Mouse (Mus musculus) heart, postnatal 10 days (tissue): ENCODE measurements at regions not wholly inside any gene's neighbourhood (a gene's known extent, or its start where the extent isn't known, plus 50 kb on each side); places are given as distances from the start of the nearest gene placed in this dataset.

Experiments used
- DNase-seq, 2 experiments: peaks; one replicate each; pipeline ENCODE4 v3.0.0; 2021
- intact Hi-C: fragments of 180-260 bp; cut with DNase I; formaldehyde crosslinking; loops from one replicate; pipeline ENCODE4 v1.15.1; 2025

GRCm38 (mm10) chr10:66102103-66102502 lies 993.8 kb upstream of the Jmjd1c start:
- no peak for DNase-seq
- intact Hi-C loops = no loop called here

- intact Hi-C loops = no loop called here
- DNase-seq = no peak
These were observed 964.6 kb upstream of the Jmjd1c start for GRCm38 (mm10) chr10:66131361-66131760.

GRCm38 (mm10) chr10:66132025-66132424 lies 963.9 kb upstream of the Jmjd1c start:
- intact Hi-C loops = no loop called here
- DNase-seq = no peak

GRCm38 (mm10) chr10:66142413-66142812 lies 953.5 kb upstream of the Jmjd1c start:
- intact Hi-C loops = no loop called here
- DNase-seq = no peak

DNA sequence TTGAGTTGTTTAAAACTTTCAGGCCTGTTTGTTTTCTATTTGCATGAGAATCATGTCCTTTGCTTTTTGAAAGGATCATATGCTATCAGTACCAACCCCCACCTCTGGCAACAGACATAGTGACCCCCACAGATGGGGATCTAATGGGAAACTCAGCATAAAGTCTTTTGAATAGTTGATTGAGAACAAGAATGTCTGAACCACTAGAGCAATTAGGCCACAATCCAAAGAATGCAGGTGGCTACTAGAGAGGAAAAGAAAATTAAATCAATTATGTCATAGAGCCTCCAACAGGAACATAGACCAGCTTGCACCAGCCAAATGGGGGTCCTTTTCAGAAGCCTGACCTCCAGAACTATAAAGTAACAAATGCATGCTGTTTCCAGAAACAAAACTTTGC lies 953.0 kb upstream of the Jmjd1c start:
- intact Hi-C loops = no loop called here
- no peak for DNase-seq

GRCm38 (mm10) chr10:66150966-66151365 lies 945.0 kb upstream of the Jmjd1c start:
- intact Hi-C loops = no loop called here
- no peak for DNase-seq

- intact Hi-C loops = no loop called here
- DNase-seq = no peak
These were observed 943.1 kb upstream of the Jmjd1c start for GRCm38 (mm10) chr10:66152777-66153176.

GRCm38 (mm10) chr10:66160916-66161556 lies 934.9 kb upstream of the Jmjd1c start:
- DNase-seq = no peak
- intact Hi-C loops = no loop called here

DNA sequence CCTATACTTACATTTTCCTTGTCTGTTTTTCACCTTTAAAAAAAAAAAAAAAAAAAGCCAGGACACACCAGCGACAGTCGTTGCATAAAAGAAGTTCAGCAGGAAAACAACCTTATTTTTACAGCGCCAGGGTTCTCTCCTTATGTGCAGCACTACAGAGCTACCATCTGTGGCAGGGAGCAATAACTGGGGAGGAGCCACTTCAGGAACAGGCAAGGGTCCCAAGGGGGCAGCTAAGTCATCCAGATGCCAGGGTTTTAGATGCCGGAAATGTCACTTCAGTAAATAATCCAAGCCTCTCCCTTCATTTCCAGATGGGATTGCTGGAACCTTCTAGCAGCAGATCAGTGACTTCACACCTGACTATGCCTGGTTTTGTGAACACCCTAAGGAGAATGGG lies 923.1 kb upstream of the Jmjd1c start:
- intact Hi-C loops = no loop called here
- DNase-seq = no peak

DNA sequence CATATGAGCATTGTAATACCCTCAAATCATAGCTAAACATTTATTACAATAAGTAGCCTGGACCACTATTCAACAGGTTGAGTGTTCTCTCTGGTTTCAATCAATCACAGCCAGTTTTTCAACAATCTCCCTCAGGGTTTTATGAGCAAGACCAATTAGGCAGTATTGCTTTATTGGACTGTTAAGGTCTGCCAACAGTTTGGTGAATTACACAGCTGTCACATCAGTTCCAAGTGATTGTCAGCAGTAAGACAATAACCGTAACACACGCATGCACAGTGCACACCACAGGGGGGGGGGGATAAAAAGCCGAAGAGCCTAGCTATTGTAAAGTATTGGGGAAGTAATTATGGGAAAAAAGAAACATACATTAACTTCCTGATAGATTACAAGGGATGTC lies 918.6 kb upstream of the Jmjd1c start:
- intact Hi-C loops = no loop called here
- no peak for DNase-seq

DNA sequence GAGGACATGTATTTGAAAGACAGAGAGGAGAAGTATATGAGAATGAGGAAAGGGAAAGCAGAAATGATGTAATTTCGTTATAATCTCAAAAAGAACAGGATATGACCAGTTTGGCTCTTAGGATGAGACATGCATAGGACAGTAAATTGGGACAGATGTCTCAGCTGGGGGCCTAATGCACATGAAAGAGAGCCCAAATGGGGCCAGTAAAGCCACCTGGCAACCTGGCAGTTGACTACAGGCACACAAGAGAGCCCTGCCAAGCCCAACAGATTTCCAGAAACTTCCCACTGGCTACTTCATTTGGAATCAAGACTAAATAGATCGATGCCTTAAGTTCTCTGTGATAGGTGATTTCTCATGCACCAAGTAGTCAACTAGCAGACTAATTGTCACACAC lies 914.7 kb upstream of the Jmjd1c start:
- intact Hi-C loops = no loop called here
- no peak for DNase-seq

DNA sequence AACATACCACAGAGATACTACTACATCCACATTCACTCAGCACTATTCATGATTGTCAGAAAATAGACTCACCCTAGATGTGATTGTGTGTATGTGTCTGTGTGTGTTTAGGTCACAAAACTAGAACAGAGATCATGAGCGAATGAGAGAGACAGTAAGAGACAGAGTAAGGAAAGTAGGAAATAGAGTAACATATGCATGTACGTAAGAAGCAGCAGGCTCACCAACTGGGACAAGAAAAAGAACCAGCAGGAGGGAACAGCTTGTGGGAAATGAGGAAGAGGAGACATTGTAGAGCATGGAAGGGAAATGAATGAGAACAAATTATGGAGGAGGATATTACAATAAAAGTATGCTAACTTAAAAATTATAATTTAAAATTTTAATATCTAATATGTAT lies 912.9 kb upstream of the Jmjd1c start:
- DNase-seq = no peak
- intact Hi-C loops = no loop called here

DNA sequence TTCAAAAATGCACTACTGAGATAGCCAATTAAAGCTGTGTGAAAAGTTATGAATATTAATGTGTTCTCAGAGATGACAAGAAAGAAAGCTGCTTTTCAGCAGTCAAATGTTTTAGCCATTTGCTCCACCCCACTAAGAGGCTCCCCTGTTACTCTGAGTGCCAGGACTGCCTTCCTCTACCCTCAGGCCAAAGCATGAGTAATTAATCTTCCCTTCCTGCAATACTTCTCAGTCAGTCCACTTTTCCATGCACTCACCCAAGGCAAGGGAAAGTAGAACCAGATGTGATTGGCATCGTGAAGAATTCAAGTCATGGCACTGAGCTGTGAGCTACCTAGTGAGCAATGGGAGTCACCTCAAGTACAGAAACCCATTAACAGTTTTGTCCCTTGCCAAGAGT lies 908.9 kb upstream of the Jmjd1c start:
- intact Hi-C loops = no loop called here
- no peak for DNase-seq

- intact Hi-C loops = no loop called here
- no peak for DNase-seq
These were observed 894.8 kb upstream of the Jmjd1c start for GRCm38 (mm10) chr10:66201115-66201514.

DNA sequence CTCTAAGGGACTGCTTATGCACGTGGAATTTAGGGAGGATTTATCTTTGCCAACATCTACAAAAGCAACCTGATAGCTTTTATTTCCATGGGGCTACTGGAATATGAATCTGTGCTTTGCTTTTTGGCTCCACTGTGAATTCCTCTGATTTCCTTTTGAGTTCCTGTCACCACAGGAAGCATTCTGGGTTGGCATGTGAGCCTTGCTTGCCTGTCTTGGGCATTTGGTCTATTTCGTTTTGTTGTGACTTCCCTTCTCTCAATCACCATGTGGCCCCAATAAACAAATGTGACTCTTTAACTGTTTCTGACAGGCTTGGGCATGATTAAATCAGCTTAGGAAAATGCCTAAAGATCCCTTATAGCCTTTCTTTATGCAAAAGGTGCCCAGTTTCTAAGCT lies 867.8 kb upstream of the Jmjd1c start:
- DNase-seq = no peak
- intact Hi-C loops = no loop called here

GRCm38 (mm10) chr10:66234370-66234916 lies 861.5 kb upstream of the Jmjd1c start:
- no peak for DNase-seq
- intact Hi-C loops = no loop called here

DNA sequence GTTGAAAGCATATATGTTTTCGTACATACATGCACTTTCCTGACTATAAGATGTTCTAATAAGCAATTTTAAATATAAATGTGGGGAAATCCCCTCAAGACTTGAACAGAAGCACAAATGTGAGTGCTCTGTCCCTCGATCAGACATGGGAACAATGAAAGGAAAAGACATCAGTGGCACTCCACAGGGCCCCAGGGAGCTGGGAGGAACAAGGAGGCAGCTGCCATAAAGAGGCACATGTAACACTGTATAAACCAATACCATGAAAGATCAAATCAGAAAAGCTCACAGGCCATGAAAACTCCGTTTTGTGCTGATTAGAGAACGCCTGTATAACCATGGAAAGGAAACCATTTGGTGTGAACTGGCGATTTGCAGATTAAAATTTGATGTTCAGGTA lies 839.5 kb upstream of the Jmjd1c start:
- DNase-seq = no peak
- intact Hi-C loops = no loop called here

DNA sequence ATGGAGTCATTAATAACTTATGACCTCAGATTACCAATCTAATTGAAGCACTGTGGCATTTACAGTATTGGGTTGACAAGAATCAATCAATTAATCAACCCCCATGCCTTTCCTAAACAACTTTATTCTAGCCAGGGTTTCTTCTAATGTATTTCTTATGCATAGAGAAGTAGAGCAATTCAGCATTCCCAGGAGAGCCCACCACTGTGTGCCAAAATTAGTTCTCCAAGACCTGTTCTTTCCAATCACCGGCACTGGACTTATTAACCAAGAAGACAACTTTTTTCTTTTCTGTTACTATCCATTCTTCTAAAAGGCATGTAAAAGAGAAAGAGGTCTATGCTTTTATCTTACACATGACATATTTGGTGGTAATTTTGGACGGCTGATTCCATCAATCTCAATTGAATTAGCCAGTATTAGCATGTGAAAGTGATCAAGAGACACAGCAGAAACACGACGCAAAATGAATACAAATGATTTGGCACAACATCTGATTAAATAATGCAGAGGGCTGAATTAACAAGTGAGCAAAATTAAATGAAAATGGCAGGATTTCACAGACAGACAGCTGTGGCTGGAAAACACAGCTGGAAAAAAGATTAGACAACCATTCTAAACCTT lies 825.2 kb upstream of the Jmjd1c start:
- intact Hi-C loops = no loop called here

DNA sequence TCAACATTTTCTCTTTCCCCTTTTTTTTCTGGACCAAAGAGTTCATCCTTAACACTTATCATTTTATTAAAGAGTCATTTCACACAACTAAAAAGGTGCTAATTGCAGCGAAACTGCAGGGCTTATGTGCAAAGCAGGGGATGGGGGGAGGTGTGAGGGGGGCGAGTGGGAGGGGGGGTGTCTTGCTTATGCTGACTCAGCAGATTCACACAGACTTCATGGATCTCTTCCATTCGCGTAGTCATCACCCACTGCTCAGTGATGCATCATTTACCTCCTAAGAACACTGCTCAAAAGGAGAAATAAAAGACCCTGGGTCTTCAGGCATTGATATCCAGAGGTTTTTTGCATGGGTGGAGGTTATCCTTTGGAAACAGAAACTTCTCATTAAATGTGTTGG lies 800.3 kb upstream of the Jmjd1c start:
- no peak for DNase-seq
- intact Hi-C loops = no loop called here

More for the DNA sequence above, 825.2 kb upstream of the Jmjd1c start:
- DNase-seq = no peak

DNA sequence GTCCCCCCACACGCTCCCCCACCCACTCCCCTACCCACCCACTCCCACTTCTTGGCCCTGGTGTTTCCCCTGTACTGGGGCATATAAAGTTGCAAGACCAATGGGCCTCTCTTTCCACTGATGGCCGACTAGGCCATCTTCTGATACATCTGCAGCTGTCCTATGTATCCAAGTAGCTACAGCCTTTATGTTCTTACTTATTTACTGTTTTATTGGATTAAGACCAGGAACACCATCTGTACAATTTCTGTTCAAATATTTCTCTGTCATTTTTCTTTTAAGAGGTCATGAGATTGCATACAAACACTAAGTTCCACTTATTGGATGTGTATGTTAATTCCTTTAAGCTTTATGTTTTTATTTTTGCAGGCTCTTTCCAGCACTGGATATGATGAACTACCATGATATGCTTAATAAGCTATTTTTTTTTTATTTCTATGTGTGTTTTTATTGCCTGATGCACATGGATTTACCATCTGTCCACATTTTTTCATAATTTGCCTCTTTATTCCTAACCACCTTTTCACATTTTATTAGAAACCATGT lies 792.6 kb upstream of the Jmjd1c start:
- intact Hi-C loops = no loop called here
- no peak for DNase-seq

DNA sequence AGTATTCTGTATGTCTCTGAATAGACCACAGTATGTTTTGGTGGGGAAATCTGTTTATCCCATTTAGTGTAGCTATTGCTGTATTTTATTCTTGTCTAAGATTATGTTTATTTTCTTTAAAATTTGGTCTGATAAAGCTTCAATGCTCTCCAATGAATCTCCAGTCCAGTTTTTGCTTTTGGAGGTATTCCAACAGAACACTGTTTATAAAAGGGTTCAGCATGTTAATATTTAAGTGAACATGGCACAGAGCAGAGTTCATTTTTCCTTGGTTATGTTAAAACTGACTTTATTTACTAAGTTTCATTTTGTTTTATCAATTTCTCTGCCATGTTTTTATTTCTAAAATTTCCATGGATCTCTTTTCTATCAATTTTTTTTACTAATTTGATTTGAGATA lies 791.0 kb upstream of the Jmjd1c start:
- intact Hi-C loops = no loop called here
- no peak for DNase-seq

GRCm38 (mm10) chr10:66331166-66331565 lies 764.8 kb upstream of the Jmjd1c start:
- no peak for DNase-seq
- intact Hi-C loops = no loop called here
